Mouse (Mus musculus): ENCODE results near the gene Gps1. TPM values are rescaled to one million over a fixed set of nuclear protein-coding genes. Genes with fewer than 3 reads are reported as not detected.
"Not testable (repeated sequence)": the region's sequence is repeated elsewhere in the genome, so short reads cannot be mapped to it uniquely, and the experiment has no call there.

The Gps1 gene
- polyA plus RNA-seq, 1 experiment, result not detected

DNA sequence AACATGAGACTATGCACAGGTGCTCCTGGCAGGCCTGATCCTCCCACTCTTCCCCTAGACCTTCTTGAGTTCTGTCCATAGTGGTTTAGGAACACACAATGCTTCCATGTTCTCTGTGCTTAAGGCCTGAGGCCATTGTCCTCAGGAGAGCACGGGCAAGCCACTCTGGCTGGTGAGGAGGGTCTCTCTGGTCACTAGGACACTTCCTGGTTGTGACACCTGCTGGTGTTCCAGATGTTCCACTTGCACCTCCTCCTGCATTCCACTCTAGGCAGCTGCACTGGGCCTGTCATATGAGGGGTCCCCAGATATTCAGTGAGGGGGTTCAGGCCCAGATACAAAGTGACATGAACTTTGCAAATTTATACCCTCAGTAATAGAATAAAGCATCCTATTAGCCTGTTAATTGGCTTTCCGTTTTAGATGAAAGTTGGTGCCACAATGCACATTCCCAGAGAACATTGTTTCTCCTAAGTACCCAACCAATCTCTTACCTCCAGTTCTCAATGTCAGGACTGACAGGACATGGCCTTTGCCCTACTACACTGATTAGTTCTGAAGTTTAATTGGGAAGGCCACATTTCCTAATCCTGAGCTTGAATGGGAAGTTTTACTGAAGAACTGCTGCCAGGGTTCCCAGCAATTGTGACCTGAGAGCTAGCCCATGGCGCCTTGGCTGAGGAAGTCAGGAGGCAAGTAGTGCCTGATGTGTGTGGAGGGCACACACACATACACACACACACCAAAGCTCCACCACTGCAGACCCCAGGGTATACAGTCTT, 47.8 kb downstream of the Gps1 start:
- WGBS, result 68% methylated on average over 3 of the region's 3 CpGs
- H3K27ac ChIP-seq (ENCODE audit: insufficient read depth, low read depth, low read length), result no peak overlapping the region
- H3K4me3 ChIP-seq (ENCODE audit: insufficient read depth, low read depth, low read length), result no peak overlapping the region
- H3K4me1 ChIP-seq (ENCODE audit: control insufficient read depth, insufficient read depth, low read length), result peaks cover 2% of the 10 kb centered on the region; the same call in 1 of the 2 replicates
- TF ChIP-seq POLR2A (IDR thresholded peaks at IDR 0.05; ENCODE audit: insufficient read depth, low read depth, low read length), result no peak
- no peak for TF ChIP-seq CTCF (IDR thresholded peaks at IDR 0.05; ENCODE audit: insufficient read depth, low read depth, low read length)

DNA sequence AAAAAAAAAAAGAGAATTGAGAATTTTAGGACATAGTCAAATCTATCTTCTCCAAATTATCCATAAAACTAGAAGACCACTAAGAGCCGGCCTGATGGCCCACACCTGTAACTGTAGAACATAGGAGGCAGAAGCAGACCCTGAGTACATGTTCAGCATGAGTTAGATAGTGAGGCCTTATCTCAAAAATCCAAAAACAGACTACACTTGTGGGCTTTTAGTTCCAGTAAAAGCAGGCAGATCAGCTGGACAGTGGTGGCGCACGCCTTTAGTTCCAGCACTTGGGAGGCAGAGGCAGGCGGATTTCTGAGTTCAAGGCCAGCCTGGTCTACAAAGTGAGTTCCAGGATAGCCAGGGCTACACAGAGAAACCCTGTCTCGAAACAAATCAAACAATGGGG, 48.9 kb downstream of the Gps1 start:
- H3K4me3 ChIP-seq (ENCODE audit: insufficient read depth, low read depth, low read length); H3K4me1 ChIP-seq (ENCODE audit: control insufficient read depth, insufficient read depth, low read length); H3K27ac ChIP-seq (ENCODE audit: insufficient read depth, low read depth, low read length): not testable (repeated sequence)
- WGBS, result 89% methylated on average over 5 of the region's 5 CpGs

DNA sequence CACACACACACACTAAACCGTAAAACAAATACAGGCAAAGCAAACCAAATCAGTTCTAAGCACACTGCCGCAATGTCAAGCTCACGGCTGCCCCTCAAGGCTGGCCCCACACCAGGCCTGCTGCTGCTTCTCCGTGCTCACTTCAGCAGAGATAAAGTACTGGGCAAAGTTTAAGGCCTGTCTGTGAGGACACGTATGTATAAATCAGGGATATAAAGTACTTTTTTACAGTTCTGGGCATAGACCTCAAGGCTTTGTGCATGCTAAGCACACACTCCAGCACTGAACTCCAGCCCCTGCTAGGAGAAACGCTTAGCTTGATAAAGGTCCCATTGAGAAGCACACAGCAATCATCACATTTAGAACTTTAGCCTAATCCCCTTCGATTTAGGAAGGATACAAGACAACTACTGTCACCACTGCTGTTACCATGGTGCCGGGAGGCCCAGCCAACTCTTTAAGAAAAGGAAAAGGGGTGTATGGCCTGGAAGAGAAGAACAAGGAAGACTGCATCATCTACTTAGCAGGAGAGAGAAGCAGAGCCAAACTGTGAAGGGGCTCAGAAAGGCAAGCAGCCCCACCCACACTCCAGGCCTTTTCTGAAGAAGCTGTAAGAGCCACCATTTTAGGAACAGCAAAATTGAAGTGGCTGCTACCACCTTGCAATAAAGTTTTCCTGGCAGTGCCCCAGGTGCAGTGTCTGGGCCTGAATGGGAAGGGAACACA, 49.6 kb downstream of the Gps1 start:
- no peak for TF ChIP-seq CTCF (IDR thresholded peaks at IDR 0.05; ENCODE audit: insufficient read depth, low read depth, low read length)
- TF ChIP-seq POLR2A (IDR thresholded peaks at IDR 0.05; ENCODE audit: insufficient read depth, low read depth, low read length), result no peak
- no peak overlapping the region for H3K4me3 ChIP-seq (ENCODE audit: insufficient read depth, low read depth, low read length)
- H3K4me1 ChIP-seq (ENCODE audit: control insufficient read depth, insufficient read depth, low read length), result peaks cover 2% of the 10 kb centered on the region; the same call in 1 of the 2 replicates
- H3K27ac ChIP-seq (ENCODE audit: insufficient read depth, low read depth, low read length), result peak overlapping the region; percentile 27; the same call in 1 of the 2 replicates
- 30% methylated on average over 8 of the region's 8 CpGs for WGBS

Other genes starting within 250 kb of the Gps1 start
- not detected in 2 replicates for gene Mcrip1, start 234.5 kb upstream of the Gps1 start, polyA plus RNA-seq (2012; ENCODE audit: insufficient read depth, insufficient read length, low replicate concordance, missing spikeins)
- not detected in 2 replicates for gene Ppp1r27, start 233.1 kb upstream of the Gps1 start, polyA plus RNA-seq (2012; ENCODE audit: insufficient read depth, insufficient read length, low replicate concordance, missing spikeins)
- gene P4hb, start 211.0 kb upstream of the Gps1 start, polyA plus RNA-seq (2012; ENCODE audit: insufficient read depth, insufficient read length, low replicate concordance, missing spikeins), result 309 TPM in 1 of 2 replicates, not detected in the other
- 143 TPM in 1 of 2 replicates, not detected in the other for gene Arhgdia, start 202.6 kb upstream of the Gps1 start, polyA plus RNA-seq (2012; ENCODE audit: insufficient read depth, insufficient read length, low replicate concordance, missing spikeins)
- gene Alyref, start 185.9 kb upstream of the Gps1 start, polyA plus RNA-seq (2012; ENCODE audit: insufficient read depth, insufficient read length, low replicate concordance, missing spikeins), result not detected in 2 replicates
- gene Anapc11, start 185.9 kb upstream of the Gps1 start, polyA plus RNA-seq (2012; ENCODE audit: insufficient read depth, insufficient read length, low replicate concordance, missing spikeins), result not detected in 2 replicates
- not detected in 2 replicates for gene Npb, start 175.8 kb upstream of the Gps1 start, polyA plus RNA-seq (2012; ENCODE audit: insufficient read depth, insufficient read length, low replicate concordance, missing spikeins)
- not detected in 2 replicates for gene Pcyt2, start 166.3 kb upstream of the Gps1 start, polyA plus RNA-seq (2012; ENCODE audit: insufficient read depth, insufficient read length, low replicate concordance, missing spikeins)
- gene Sirt7, start 159.0 kb upstream of the Gps1 start, polyA plus RNA-seq (2012; ENCODE audit: insufficient read depth, insufficient read length, low replicate concordance, missing spikeins), result not detected in 2 replicates
- 234 TPM in 1 of 2 replicates, not detected in the other for gene Mafg, start 150.7 kb upstream of the Gps1 start, polyA plus RNA-seq (2012; ENCODE audit: insufficient read depth, insufficient read length, low replicate concordance, missing spikeins)
- gene Pycr1, start 140.5 kb upstream of the Gps1 start, polyA plus RNA-seq (2012; ENCODE audit: insufficient read depth, insufficient read length, low replicate concordance, missing spikeins), result not detected in 2 replicates
- not detected in 2 replicates for gene Myadml2, start 136.1 kb upstream of the Gps1 start, polyA plus RNA-seq (2012; ENCODE audit: insufficient read depth, insufficient read length, low replicate concordance, missing spikeins)
- not detected in 2 replicates for gene Notum, start 123.1 kb upstream of the Gps1 start, polyA plus RNA-seq (2012; ENCODE audit: insufficient read depth, insufficient read length, low replicate concordance, missing spikeins)
- gene Aspscr1, start 111.3 kb upstream of the Gps1 start, polyA plus RNA-seq (2012; ENCODE audit: insufficient read depth, insufficient read length, low replicate concordance, missing spikeins), result not detected in 2 replicates
- not detected in 2 replicates for gene Cenpx, start 70.5 kb upstream of the Gps1 start, polyA plus RNA-seq (2012; ENCODE audit: insufficient read depth, insufficient read length, low replicate concordance, missing spikeins)
- gene Lrrc45, start 70.3 kb upstream of the Gps1 start, polyA plus RNA-seq (2012; ENCODE audit: insufficient read depth, insufficient read length, low replicate concordance, missing spikeins), result not detected in 2 replicates
- gene Rac3, start 62.8 kb upstream of the Gps1 start, polyA plus RNA-seq (2012; ENCODE audit: insufficient read depth, insufficient read length, low replicate concordance, missing spikeins), result not detected in 2 replicates
- gene Dcxr, start 57.0 kb upstream of the Gps1 start, polyA plus RNA-seq (2012; ENCODE audit: insufficient read depth, insufficient read length, low replicate concordance, missing spikeins), result not detected in 2 replicates
- not detected in 2 replicates for gene Cbr2, start 52.2 kb upstream of the Gps1 start, polyA plus RNA-seq (2012; ENCODE audit: insufficient read depth, insufficient read length, low replicate concordance, missing spikeins)
- gene Hmga1b, start 21.5 kb upstream of the Gps1 start, polyA plus RNA-seq (2012; ENCODE audit: insufficient read depth, insufficient read length, low replicate concordance, missing spikeins), result not detected in 2 replicates
- not detected in 2 replicates for gene Rfng, start 65 bp upstream of the Gps1 start, polyA plus RNA-seq (2012; ENCODE audit: insufficient read depth, insufficient read length, low replicate concordance, missing spikeins)
- gene Dus1l, start 12.1 kb downstream of the Gps1 start, polyA plus RNA-seq (2012; ENCODE audit: insufficient read depth, insufficient read length, low replicate concordance, missing spikeins), result not detected in 2 replicates
- not detected in 2 replicates for gene Fasn, start 40.3 kb downstream of the Gps1 start, polyA plus RNA-seq (2012; ENCODE audit: insufficient read depth, insufficient read length, low replicate concordance, missing spikeins)
- not detected in 2 replicates for gene Ccdc57, start 148.6 kb downstream of the Gps1 start, polyA plus RNA-seq (2012; ENCODE audit: insufficient read depth, insufficient read length, low replicate concordance, missing spikeins)
- not detected in 2 replicates for gene Slc16a3, start 164.2 kb downstream of the Gps1 start, polyA plus RNA-seq (2012; ENCODE audit: insufficient read depth, insufficient read length, low replicate concordance, missing spikeins)
- gene Csnk1d, start 207.1 kb downstream of the Gps1 start, polyA plus RNA-seq (2012; ENCODE audit: insufficient read depth, insufficient read length, low replicate concordance, missing spikeins), result not detected in 2 replicates